Mouse (Mus musculus): Measurements from ENCODE around the gene Cbx1.

- TF ChIP-seq CTCF (IDR thresholded peaks at IDR 0.05), result no peak
- TF ChIP-seq POLR2A (IDR thresholded peaks at IDR 0.05; ENCODE audit: insufficient read depth, low read depth, low read length), result no peak
Observed at GRCm38 (mm10) chr11:96805606-96806005, 16.7 kb downstream of the Cbx1 start.
